Mouse (Mus musculus) liver, embryonic 14.5 days (tissue): Measurements from ENCODE around the gene Ccndbp1.

Experiments
- CTCF ChIP-seq: IDR thresholded peaks from 2 replicates; pipeline ENCODE4 v1.5.1; 2016; ENCODE audit warnings: antibody characterized with exemption, low read depth, control low read depth
- EP300 ChIP-seq: IDR thresholded peaks from 2 replicates; pipeline ENCODE4 v1.6.1; 2016; ENCODE audit warnings: antibody characterized with exemption, low read depth

DNA sequence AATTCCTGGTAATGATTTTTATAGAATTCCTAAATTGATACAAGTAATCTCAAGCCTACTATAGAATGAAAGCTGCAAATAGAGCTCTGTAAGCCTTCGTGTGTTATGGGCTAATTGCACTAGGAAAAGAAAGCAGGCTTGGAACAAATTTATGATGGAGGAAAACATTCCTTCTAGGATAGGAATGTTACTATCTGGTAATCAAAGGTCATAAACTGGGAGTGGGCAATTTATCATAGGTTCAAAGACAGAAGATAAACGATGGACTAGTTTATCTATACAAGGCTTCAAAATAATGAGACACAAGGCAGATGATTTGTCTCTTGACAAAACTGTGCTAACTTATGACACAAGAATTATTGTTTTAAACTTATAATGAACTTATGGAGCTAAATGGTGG, 53.1 kb downstream of the Ccndbp1 start:
- no peak for TF ChIP-seq CTCF
- TF ChIP-seq EP300 = no peak
